Mouse (Mus musculus) lung, postnatal 36 days (tissue): ENCODE measurements around the gene Gm10251.
"Not testable (repeated sequence)": the region's sequence is repeated elsewhere in the genome, so short reads cannot be mapped to it uniquely, and the experiment has no call there.

ENCODE experiments used
- DNase-seq: peaks from one replicate; pipeline ENCODE4 v3.0.0; 2022; ENCODE audit warnings: mixed read lengths

Gene Gm10251

GRCm38 (mm10) chr14:6684070-6684469 lies at the start of gene Gm10251:
Gene Gm10251, minus strand, starts transcription at chr14:6684170.
- DNase-seq, result not testable (repeated sequence)

- DNase-seq, result not testable (repeated sequence)
Measured at GRCm38 (mm10) chr14:6720151-6720550, 36.2 kb upstream of the Gm10251 start, which contains the start of gene Gm8050. Gene Gm8050, minus strand, starts transcription at chr14:6720251.

- not testable (repeated sequence) for DNase-seq
Measured at GRCm38 (mm10) chr14:6622318-6622717, 61.7 kb downstream of the Gm10251 start, which contains the start of gene Gm3460. Gene Gm3460, minus strand, starts transcription at chr14:6622418.

- not testable (repeated sequence) for DNase-seq
Measured at GRCm38 (mm10) chr14:6606436-6606835, 77.5 kb downstream of the Gm10251 start.

- DNase-seq, result peak; percentile 5
Measured at GRCm38 (mm10) chr14:6605004-6605403, 79.0 kb downstream of the Gm10251 start.

DNA sequence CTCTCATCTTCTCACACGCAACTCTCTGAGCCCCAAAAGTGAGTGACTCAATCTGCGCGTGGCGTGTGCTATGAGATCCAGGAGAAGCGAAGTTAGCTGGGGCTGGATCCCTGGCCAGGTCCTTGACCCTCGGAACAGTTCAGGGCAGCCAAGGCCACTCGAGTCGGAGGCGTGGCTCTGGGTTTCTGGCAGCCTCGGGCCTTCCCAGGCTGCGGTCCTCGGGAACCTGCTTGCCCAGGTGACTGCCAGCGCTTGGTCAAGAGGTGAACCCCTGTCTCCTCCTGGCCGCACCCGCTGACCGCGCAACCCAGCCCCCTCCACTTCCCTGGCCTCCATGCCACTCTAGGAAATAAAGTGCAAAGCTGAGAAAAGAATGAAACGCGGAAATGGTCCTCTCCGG lies 79.4 kb downstream of the Gm10251 start:
- DNase-seq, result peak; percentile 51

DNA sequence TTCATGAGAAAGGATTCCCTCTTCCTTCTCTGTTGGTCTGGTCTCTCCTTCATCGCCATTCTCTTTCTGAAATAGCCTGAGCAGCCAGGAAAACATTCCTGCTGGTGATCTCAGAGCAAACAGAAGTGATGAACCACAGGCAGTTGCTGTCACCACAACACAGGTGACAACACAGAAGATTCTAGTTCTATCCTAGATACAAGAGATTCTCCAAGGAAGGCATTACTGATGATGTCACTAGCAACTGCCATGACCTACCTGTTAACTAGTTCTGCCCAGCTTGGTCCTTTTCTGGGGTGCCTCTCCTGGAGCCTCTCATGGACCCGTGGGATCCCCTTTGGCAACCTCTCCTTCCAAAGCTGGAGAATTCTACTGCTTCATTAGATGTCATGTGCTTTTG lies 93.5 kb downstream of the Gm10251 start, which contains the start of gene Gm3629:
Gene Gm3629 (minus strand): TSS at position 101 of the 400 bp plus-strand sequence.
- not testable (repeated sequence) for DNase-seq
